Mouse (Mus musculus) intestine, embryonic 14.5 days (tissue): ENCODE results near the gene Tspear. TPM values are rescaled to one million over a fixed set of nuclear protein-coding genes. Genes with fewer than 3 reads are reported as not detected.
"Not testable (repeated sequence)": the region's sequence is repeated elsewhere in the genome, so short reads cannot be mapped to it uniquely, and the experiment has no call there.

Source experiments
- ATAC-seq: fragments of 200-750 bp; cut with Nextera tagmentation; replicated peaks from 2 replicates; pipeline ENCODE4 v1.8.0; 2017; ENCODE audit warnings: low read depth, moderate number of reproducible peaks, moderate TSS enrichment, moderate library complexity; ENCODE audit not compliant: low FRiP score, low TSS enrichment
- DNase-seq: peaks from one replicate; pipeline ENCODE4 v3.0.0-alpha.2; 2018; ENCODE audit warnings: low spot score
- H3K27ac ChIP-seq: fragments of 300-500 bp; sonication (generic); 2 replicates; pipeline ENCODE4 v1.5.1; 2014; ENCODE audit warnings: low read depth, mild to moderate bottlenecking, control low read depth
- H3K27me3 ChIP-seq: fragments of 300-500 bp; sonication (generic); replicated peaks from 2 replicates; pipeline ENCODE4 v1.6.1; 2014; ENCODE audit warnings: low read length, control low read depth; ENCODE audit not compliant: control insufficient read depth, insufficient read depth
- H3K36me3 ChIP-seq: fragments of 300-500 bp; sonication (generic); 2 replicates; pipeline ENCODE4 v1.6.1; 2014; ENCODE audit warnings: low read length, control low read depth; ENCODE audit not compliant: control insufficient read depth, insufficient read depth
- H3K4me1 ChIP-seq: fragments of 300-500 bp; sonication (generic); replicated peaks from 2 replicates; pipeline ENCODE4 v1.6.1; 2014; ENCODE audit warnings: low read length, control low read depth, mixed read lengths; ENCODE audit not compliant: control insufficient read depth, insufficient read depth
- H3K4me2 ChIP-seq: fragments of 300-500 bp; sonication (generic); 2 replicates; pipeline ENCODE4 v1.6.1; 2014; ENCODE audit warnings: low read length
- H3K4me3 ChIP-seq: fragments of 300-500 bp; sonication (generic); 2 replicates; pipeline ENCODE4 v1.5.1; 2014; ENCODE audit warnings: low read depth, low read length, control low read depth, mixed read lengths
- H3K9ac ChIP-seq: fragments of 300-500 bp; sonication (generic); 2 replicates; pipeline ENCODE4 v1.6.1; 2014; ENCODE audit warnings: mild to moderate bottlenecking, low read length
- H3K9me3 ChIP-seq: fragments of 300-500 bp; sonication (generic); 2 replicates; pipeline ENCODE4 v1.6.1; 2016; ENCODE audit warnings: low read length, control low read depth; ENCODE audit not compliant: control insufficient read depth
- WGBS: fragments of 180-500 bp; shearing (Covaris S2); extraction: QIAGEN DNeasy Blood & Tissue Kit; methylation state at CpG from one replicate; pipeline ENCODE4 v1.1.7; 2014; 5-methylcytosine and 5-hydroxymethylcytosine counted together
- polyA plus RNA-seq: library from polyadenylated mRNA; unstranded; fragments of >200 nt; fragmentation: Nextera tagmentation; extraction: Ambion mirVana; gene quantifications from 2 replicates; pipeline ENCODE4 v1.2.1, GENCODE M21; 2014

The Tspear gene
- polyA plus RNA-seq, 1 experiment from 2014 or later = 1.2 TPM

GRCm38 (mm10) chr10:77687021-77687420, 652 bp downstream of the Tspear start:
- H3K36me3 ChIP-seq = no peaks in the 10 kb centered on the region
- H3K4me1 ChIP-seq = no peaks in the 10 kb centered on the region
- H3K4me2 ChIP-seq = no peak overlapping the region
- ATAC-seq (no peak), DNase-seq (no peak)
- peaks cover 36% of the 10 kb centered on the region for H3K27me3 ChIP-seq
- 25% methylated on average over 10 of the region's 10 CpGs for WGBS
- no peaks in the 10 kb centered on the region for H3K9me3 ChIP-seq
- no peak overlapping the region for H3K4me3 ChIP-seq
- H3K9ac ChIP-seq = no peak overlapping the region
- no peak overlapping the region for H3K27ac ChIP-seq

DNA sequence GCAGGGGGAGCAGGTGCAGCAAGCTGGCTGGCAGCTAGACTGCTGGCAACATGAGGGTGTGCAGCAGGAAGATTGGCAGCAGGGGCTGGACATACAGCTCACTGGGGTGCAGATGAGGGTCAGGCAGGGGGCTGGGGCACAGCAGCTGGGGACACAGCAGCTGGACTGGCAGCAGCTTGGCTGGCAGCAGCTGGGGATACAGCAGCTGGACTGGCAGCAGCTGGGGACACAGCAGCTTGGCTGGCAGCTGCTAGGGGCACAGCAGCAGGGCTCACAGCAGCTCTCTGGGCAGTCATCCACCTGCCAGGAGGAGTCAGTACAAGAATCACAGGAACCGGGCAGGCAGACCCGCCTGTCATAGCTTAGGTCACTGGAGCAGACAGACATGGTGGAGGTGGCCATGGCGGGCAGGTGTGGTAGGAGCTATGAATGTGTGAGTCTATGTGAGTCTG, 4.0 kb downstream of the Tspear start, which contains the start of gene Gm19402:
Gene Gm19402 (minus strand): TSS at position 402 of the 452 bp plus-strand sequence.
- peaks cover 25% of the 10 kb centered on the region for H3K27me3 ChIP-seq
- H3K9ac ChIP-seq, H3K4me3 ChIP-seq, H3K9me3 ChIP-seq, ATAC-seq, H3K4me1 ChIP-seq, H3K4me2 ChIP-seq, H3K36me3 ChIP-seq, H3K27ac ChIP-seq, DNase-seq: not testable (repeated sequence)
- WGBS = 74% methylated on average over 3 of the region's 3 CpGs

GRCm38 (mm10) chr10:77697133-77697532, 10.8 kb downstream of the Tspear start, which contains the start of gene Gm9508:
Gm9508 (minus strand) TSS chr10:77697233.
- no peaks in the 10 kb centered on the region for H3K27me3 ChIP-seq
- ATAC-seq = no peak
- no peaks in the 10 kb centered on the region for H3K9me3 ChIP-seq
- 49% methylated on average over 4 of the region's 4 CpGs for WGBS
- no peaks in the 10 kb centered on the region for H3K36me3 ChIP-seq
- H3K4me1 ChIP-seq = no peaks in the 10 kb centered on the region
- no peak within 1 kb of the TSS for H3K27ac ChIP-seq
- no peak for DNase-seq
- H3K9ac ChIP-seq = no peak within 1 kb of the TSS
- H3K4me3 ChIP-seq = no peak within 1 kb of the TSS
- H3K4me2 ChIP-seq = no peak within 1 kb of the TSS

DNA sequence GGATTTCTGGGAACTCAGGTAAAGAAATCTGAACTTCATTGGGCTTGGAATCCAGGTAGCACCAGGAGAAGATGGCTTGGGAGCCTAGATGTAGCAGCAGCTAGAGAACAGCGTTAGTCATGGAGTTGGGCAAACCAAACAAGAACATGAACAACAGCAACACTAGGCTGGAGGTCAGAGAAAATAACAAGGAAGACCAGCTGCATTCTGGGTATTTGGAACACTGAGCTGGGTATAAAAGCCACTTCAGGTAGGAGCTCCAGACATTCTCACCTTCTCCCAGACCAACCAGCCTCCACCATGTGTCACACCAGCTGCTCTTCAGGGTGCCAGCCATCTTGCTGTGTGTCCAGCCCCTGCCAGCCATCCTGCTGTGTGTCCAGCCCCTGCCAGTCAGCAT, 20.0 kb downstream of the Tspear start, which contains the start of gene Gm10272:
Gene Gm10272 (plus strand): TSS at position 301 of the 400 bp plus-strand sequence.
- no peaks in the 10 kb centered on the region for H3K27me3 ChIP-seq
- H3K4me3 ChIP-seq = no peak within 1 kb of the TSS
- DNase-seq (no peak), ATAC-seq (no peak)
- H3K9me3 ChIP-seq = peaks cover 10% of the 10 kb centered on the region; the same call in 1 of the 2 replicates
- H3K36me3 ChIP-seq = no peaks in the 10 kb centered on the region
- H3K27ac ChIP-seq = no peak within 1 kb of the TSS
- no peaks in the 10 kb centered on the region for H3K4me1 ChIP-seq
- WGBS = 91% methylated on average over 1 of the region's 1 CpGs
- no peak within 1 kb of the TSS for H3K9ac ChIP-seq
- no peak within 1 kb of the TSS for H3K4me2 ChIP-seq

GRCm38 (mm10) chr10:77709831-77710230, 23.5 kb downstream of the Tspear start:
- H3K27me3 ChIP-seq = no peaks in the 10 kb centered on the region
- no peak for ATAC-seq
- no peak overlapping the region for H3K4me3 ChIP-seq
- no peaks in the 10 kb centered on the region for H3K36me3 ChIP-seq
- no peaks in the 10 kb centered on the region for H3K4me1 ChIP-seq
- H3K9me3 ChIP-seq = 0 out of 2 replicates have a peak, but pooled peaks cover 4% of the 10 kb centered on the region
- no peak for DNase-seq
- no peak overlapping the region for H3K4me2 ChIP-seq
- no peak overlapping the region for H3K27ac ChIP-seq
- 89% methylated on average over 3 of the region's 3 CpGs for WGBS
- H3K9ac ChIP-seq = no peak overlapping the region

GRCm38 (mm10) chr10:77711157-77711556, 24.8 kb downstream of the Tspear start, which contains the start of gene Gm10024:
Gm10024 (plus strand) TSS chr10:77711457.
- H3K4me1 ChIP-seq, DNase-seq, H3K4me3 ChIP-seq, H3K27me3 ChIP-seq, H3K9ac ChIP-seq, H3K36me3 ChIP-seq, H3K27ac ChIP-seq, ATAC-seq, H3K4me2 ChIP-seq, H3K9me3 ChIP-seq: not testable (repeated sequence)

- Histone ChIP-seq H3K4me3 (no peak overlapping the region), H3K27ac (no peak overlapping the region), H3K9me3 (0 out of 2 replicates have a peak, but pooled peaks cover 4% of the 10 kb centered on the region), H3K36me3 (no peaks in the 10 kb centered on the region), H3K27me3 (no peaks in the 10 kb centered on the region), H3K4me1 (no peaks in the 10 kb centered on the region), H3K9ac (no peak overlapping the region), H3K4me2 (no peak overlapping the region)
- 65% methylated on average over 4 of the region's 4 CpGs for WGBS
- DNase-seq = no peak
- ATAC-seq = no peak
Observed at GRCm38 (mm10) chr10:77713734-77714133, 27.4 kb downstream of the Tspear start.

GRCm38 (mm10) chr10:77715507-77715906, 29.1 kb downstream of the Tspear start, which contains the start of gene Gm10142:
Gm10142 (plus strand) TSS chr10:77715807.
- Histone ChIP-seq H3K9ac (no peak within 1 kb of the TSS), H3K9me3 (0 out of 2 replicates have a peak, but pooled peaks cover 4% of the 10 kb centered on the region)
- no peak for ATAC-seq

DNA sequence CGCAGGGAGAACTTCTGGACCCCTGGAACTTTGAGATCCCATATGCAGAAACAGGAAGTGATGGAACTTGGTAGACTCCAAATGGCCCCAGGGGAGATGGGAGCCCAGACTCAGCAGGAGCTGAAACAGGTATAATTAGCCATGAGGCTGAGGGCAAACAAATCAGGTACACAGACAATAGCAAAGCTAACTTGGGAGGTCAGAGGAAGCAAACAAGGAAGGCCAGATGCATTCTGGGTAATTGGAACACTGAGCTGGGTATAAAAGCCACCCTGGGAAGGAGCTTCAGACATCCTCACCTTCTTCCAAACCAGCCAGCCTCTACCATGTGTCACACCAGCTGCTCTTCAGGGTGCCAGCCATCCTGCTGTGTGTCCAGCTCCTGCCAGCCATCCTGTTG, 33.9 kb downstream of the Tspear start, which contains the start of gene Krtap12-1:
Gene Krtap12-1 (plus strand): TSS at position 301 of the 400 bp plus-strand sequence.
- not testable (repeated sequence) for DNase-seq, H3K4me3 ChIP-seq, H3K27me3 ChIP-seq, H3K27ac ChIP-seq, H3K9me3 ChIP-seq, H3K4me1 ChIP-seq, H3K4me2 ChIP-seq, H3K36me3 ChIP-seq, ATAC-seq, H3K9ac ChIP-seq
- 87% methylated on average over 1 of the region's 1 CpGs for WGBS

More at GRCm38 (mm10) chr10:77715507-77715906, 29.1 kb downstream of the Tspear start, which contains the start of gene Gm10142:
- Histone ChIP-seq H3K27ac (no peak within 1 kb of the TSS), H3K4me2 (no peak within 1 kb of the TSS), H3K4me3 (no peak within 1 kb of the TSS), H3K4me1 (no peaks in the 10 kb centered on the region), H3K36me3 (no peaks in the 10 kb centered on the region), H3K27me3 (no peaks in the 10 kb centered on the region)
- WGBS = 82% methylated on average over 1 of the region's 1 CpGs
- DNase-seq = no peak
